Mouse (Mus musculus) heart, postnatal 4 days (tissue): ENCODE measurements around the gene Pcsk6. TPM values are rescaled to one million over a fixed set of nuclear protein-coding genes. Genes with fewer than 3 reads are reported as not detected.
"Not testable (repeated sequence)": the region's sequence is repeated elsewhere in the genome, so short reads cannot be mapped to it uniquely, and the experiment has no call there.

Experiments used
- DNase-seq: peaks from one replicate; pipeline ENCODE4 v3.0.0; 2021
- total RNA-seq, 2 experiments: library from RNA; stranded (reverse); gene quantifications; 2 replicates each; pipeline ENCODE4 v1.2.3; 2021

Gene Pcsk6
- total RNA-seq, 2 experiments from 2014 or later = 32.7 to 39.8 TPM

DNA sequence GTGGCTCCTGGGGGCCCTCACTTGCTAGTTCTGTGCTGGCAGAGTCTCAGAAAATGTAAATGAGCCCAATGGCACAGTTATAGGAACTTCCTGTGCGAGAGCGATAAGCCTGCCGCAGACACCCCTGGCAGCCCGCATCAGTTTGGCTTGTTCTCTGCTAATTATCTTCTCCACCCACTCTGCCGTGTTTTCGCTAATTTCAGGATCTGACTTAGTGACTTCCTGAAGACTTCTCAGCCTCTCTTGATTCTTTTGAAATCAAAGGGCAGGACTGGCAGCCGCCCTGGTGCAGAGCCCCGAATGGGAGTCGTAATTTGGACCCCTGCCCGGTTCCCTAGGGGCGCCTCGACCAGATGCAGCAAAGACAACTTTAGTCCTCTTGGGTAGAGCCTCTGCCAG is 19.8 kb downstream of the Pcsk6 start:
- DNase-seq = peak; percentile 57

DNA sequence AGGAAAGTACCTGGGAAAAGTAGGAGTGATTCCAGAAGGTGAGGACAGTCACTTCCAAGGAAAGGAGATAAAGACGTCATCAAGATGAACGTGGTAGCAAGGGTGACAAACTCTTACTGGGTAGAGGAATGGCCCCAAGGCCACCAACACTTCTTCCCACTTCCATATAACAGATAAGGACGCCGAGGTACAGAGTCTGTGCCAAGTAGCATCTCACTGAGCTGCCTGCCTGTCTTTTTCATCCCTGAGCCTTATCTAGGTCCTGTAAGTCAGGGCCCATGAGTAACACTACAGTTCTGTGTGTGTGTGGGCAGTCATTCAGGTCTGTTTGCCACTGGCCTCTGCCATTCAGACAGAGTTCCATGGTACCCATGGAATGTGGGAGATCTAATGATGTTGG is 23.4 kb downstream of the Pcsk6 start:
- DNase-seq = no peak

DNA sequence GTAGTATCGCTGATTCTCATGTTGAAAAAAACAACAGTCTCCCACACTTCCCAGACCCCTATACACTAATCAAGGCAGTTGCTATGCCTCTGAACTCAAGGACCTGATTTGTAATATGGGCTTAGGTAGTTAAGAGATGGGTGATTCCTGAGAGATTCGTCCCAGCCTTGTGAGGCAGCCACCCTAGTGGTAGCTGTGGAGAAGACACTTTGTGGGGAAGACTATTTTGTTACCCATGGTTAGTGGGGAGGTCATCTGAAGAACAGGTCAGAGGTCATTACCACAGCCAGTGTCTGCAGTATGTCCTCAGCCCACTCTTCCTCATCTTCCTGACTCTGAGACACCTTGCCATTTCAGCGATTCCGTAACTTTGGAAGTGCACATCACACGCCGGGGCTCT is 24.3 kb downstream of the Pcsk6 start:
- DNase-seq = no peak

DNA sequence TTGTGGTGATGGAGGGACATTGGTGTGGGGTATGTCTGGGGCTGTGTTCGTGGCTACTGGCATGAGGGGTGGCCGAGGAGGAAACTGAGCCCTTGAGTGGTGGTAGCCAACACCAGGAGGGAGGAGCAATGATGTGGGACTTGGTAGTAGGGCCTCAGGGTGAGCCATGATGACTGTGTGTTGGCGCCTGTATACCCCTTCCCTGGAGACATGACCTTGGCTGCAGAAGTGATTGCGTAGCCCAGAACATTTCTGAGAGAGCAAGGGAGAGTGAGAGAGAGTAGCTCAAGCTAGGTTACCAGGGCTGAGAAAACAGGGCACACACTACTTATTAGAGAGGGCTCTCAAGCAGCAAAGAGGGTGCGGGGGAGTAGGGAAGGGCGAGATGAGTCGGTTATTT is 30.3 kb downstream of the Pcsk6 start:
- no peak for DNase-seq

DNA sequence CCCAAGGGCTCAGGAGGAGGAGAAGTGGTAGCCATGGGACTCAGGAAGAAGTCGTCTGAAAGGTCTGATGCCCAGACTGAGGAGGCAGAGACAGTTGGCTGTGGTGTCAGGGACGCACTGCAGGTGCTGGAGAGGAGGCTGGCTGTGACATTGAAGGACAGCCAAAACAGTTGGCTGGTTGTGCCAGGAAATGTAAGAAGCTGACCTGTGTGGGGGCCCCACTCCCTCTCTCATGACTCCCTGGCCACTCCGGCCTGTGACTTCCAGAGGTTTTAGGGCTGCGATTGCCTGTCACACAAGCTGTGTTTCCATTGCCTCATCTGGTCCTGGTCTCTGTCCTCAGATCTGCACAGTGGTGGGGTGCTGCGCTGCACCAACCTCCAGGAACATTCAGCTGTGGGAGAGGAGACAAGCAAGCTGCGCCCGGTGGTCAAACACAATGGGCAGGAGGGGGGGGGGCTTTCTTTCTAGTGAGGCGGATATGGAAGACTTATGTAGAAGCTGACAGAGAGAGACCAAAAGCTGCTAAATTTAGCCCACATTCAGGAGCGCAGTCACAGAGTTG is 30.8 kb downstream of the Pcsk6 start:
- DNase-seq = no peak

DNA sequence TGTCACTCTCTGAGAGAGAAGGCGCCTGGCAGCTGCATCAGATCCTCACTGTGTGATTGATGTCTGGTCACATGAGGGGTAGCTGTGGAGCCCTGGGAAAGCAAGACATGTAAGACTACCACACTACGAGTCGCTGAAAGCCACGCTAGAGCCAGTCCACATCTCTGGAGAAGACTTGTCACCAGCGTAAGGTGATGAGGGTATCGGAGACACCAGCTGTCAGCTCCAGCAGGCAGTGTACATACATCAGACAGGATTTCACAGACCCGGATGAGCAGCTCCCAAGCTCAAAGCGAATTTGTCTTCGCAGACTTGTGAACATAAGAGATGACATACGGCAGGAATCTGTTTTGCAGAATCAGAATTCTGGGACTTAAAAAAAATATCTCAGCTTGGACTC is 32.0 kb downstream of the Pcsk6 start:
- DNase-seq = no peak

DNA sequence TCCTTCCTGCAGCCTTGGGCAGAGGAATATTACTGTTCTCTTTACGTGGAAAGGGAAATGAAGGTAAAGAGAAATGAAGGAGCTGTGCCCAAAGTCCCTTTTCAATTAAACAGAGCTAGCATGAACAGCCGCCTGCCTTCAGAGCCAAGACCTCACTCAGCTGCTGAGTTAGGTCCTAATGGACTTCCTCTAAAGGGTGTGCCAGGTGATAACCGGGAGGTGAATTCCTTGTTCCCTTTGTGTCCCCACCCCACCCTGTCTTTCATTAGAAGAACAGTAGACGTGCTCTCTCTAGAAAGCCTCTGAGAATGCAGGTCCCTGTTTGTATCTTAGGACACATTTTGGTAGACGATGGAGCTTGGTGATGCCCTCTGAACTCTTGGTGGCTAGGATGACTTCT is 33.7 kb downstream of the Pcsk6 start:
- DNase-seq = no peak

DNA sequence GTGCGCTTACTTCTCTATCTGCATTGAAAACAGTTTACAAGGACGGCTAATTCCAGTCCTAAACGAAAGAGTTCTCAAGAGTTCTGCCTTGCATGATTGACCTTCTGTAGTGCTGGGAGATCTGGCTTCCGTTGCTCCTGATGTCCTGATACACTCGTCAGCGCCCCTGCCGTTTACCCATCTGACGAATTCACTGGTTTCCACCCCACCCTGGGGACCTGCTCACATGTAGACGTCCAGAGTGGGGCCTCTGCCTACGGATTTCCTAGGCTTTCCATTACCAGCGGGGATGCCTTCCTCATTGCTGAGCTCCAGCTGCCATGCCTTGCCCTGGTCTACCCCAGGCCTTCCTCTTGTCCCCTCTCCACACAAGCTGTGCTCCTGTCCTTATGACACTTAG is 39.7 kb downstream of the Pcsk6 start:
- no peak for DNase-seq

DNA sequence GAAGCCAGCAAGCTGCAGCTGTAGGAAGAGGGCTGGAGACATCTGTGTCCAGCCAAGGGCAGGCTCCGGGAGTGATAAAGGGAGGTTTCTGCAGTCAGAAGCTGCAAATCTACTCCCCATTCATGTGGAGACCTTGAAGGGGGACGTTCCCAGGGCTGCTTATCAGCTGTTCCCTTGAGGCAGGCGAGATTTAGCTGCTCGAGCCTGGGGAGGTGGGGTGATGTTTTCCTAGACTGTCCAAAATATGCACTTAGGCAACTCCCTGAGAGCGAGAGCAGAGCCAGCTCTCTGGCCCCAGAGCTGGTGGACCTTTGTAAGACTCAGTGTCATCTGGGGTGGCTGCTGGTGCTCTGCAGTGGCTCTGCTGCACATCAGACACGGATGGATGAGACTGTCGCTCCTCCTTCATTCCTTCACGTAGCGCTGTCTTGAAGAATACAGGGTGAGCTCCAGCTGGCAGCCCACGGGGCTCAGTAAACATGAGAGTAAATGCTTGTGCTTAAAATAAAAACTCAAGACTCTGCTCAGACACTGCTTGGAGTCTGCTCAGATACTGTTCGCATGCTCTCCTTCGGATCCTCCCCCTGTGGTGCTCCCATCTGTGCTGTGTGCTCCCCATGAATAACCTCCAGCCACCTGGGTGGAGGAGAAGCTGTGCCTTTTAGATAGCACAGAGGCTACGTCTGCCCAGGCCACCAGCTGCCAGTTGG is 41.1 kb downstream of the Pcsk6 start:
- DNase-seq = peak; percentile 73

DNA sequence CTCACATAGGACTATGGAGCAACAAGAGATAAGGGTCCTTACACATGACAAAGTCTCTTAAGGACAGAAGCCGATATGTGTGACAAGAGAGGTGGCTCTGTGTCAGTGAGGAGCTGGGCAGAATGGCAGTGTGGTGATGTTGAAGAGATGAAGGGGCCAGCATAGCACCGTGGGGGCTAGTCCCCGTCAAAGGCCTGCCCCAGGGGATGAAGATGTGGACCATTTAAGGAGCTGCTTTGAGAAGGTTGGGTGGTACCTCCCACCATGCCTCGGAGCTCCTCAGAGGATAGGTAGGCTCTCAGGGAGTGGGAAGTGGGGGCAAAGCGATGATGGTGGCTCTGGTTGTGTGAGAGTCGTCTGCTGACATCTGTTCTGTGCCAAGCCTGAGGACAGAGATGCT is 41.9 kb downstream of the Pcsk6 start:
- no peak for DNase-seq

DNA sequence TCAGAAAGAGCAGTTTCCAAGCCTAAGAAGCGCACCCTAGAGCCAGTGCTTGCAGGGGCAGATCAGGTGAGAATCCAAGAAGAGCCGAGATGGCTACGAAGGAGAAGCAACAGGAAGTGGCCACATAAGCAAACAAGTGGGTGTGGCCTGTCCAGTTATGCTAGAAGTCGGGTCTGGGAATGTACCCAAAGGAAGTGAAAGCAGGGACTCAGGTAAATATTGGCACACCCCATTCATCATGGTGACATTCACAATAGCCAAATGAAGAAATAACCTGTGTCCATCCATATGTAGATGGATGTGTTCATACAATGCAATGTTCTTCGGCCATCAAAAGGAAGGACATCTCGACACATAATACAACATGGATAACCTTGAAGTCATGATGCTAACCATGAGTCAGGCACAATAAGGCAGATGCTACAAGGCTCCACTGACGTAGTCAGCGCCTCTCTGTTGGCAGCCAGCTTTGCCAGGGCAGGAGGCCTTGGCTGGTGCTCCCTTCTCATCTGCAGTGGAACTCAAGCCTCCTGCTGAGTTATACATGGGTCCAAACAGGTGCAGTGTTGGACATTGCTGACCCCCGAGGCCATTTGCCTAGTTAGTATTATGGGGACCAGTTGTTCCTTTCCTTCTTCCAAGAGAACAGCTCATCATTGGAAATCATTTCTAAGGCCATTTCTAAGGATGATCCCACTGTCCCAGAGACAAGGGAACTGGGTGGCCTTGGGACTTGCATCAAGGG is 45.2 kb downstream of the Pcsk6 start:
- no peak for DNase-seq

DNA sequence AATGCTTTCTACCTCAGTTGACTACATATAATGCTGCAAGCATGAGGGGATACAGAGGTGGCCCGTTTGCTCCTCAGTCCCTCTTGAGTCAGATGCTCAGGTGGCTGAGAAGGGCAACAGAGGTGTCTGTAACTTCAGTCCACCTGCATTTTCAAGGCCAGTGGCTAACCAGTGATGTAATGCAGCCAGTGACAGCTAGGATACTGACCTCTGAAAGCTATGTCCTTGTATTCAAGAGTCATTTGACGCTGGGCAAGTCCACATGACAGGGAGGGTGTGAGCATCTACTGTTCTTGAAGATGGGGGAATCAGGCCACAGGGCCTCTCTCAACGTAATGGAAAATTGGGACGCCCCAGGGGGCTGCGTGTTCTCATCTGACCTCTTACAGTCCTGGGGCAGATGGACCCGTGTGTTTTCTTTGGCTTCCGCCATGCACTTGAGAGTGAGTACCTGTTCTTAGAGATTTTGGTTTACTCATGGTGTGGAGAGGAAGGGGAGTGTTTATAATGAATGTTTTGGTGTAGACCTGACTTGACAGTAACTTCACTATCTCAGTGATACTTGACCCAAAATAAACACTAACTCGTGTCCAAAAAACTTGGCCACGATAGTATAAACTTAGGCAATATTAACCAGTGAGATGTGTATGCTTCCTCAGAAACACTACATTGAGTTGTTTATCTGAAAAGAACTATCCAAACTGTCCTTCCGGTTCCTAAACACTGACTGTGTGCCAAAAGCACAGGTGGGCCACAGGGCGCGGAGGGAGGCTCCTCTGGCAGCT is 48.0 kb downstream of the Pcsk6 start:
- DNase-seq = peak; percentile 23

DNA sequence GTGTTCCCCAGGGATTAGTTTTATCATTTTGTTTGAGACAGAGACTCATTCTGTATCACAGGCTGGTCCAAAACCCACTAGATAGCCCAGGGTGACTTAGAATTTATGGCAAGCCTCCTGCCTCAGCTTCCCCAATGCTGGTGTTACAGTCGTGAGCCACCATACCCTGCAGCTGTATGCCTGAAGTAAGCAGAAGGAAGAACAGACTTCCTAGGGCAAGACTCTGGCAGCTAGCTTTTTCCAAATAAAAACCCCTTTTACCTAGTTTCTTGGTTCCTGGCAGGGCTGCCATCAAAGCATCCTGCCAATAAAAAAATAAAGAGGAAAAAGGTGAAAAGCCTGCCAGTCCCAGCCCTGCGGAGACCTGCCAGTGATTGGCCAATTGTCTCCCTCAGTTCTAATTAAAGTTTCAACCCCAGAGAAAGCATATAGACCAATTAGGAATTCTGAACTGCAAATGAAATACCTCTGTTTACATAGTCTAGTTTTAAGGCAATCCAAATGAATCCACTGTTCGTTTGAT is 51.6 kb downstream of the Pcsk6 start:
- DNase-seq = no peak

DNA sequence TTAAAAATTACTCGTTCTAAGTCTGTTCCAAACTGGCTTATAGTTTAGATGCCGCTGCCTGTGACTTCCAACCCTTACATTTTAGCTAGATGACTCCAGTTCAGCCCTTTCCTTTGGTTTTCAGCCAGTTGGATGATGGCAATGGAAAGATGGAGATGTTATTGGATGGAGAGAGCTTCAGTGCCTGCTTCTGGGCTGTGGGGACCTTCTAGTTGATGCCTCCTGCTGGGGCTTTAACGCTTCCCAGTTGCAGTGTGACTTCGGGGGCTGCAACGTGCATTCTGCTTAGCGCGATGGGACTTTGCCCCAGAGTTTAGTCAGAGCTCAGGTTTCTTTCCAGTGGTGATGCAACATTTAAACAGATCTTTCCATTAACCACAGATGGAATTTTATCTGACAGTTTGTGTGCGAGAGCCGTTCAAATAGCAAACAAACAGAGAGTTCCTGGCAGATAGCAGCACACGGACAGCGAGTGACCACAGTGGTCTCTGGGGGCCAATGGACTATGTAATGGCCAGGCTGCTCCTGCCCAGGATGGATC is 53.3 kb downstream of the Pcsk6 start:
- DNase-seq = peak; percentile 43

DNA sequence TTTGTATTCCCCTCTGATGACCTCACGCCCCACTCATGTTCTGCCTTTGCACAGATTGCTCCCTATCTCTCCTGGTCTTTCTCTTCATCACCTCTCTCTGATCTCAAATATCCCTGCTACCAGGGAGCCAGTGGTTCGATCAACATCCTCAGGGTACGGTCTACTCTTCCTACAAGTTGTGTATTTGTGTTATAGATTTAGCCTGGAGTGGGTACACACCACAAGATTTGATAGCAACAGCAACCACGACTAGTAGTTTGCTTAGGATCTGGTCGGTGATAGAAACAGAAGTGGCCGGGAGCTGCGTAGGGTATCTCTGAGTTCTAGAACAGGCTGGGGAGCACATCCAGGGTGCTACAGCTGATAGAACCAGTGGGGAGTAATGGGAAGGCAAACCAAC is 54.3 kb downstream of the Pcsk6 start:
- no peak for DNase-seq

DNA sequence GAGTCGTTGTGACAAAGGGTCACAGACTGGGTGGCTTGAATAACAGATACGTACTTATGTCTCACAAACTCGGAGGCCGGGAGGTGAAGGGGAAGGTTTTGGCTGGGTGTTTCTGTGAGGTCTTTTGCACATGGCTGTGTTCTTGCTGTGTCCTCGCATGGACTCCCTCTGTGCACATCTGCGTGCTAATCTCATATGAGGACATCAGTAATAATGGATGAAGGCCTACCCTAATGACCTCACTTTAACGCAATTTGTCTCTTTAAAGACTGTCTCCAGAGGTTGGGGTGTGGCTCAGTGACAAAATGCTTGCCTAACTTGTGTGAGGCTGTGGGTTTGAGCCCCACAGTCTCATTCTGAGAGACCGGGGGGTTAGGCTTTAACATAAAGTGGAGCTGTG is 55.0 kb downstream of the Pcsk6 start:
- no peak for DNase-seq

DNA sequence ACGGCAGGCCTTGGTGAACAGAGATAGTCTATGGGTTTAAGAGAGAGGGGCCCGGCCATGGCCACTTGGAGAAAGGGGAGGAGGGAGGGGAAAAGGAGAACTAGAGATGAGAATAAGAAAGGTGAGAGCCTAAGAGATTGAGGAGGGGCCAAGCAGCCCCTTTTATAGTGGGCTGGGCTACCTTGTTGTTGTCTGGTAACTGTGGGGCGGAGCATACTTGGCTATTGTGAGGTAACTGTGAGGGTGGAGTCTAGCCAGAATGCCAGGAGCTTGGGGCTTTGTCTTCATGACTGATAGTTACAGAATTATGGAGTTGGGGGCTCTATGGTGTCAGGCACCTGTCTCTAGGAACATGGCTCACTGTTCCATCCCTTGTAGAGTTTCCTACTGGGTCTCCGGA is 56.9 kb downstream of the Pcsk6 start:
- DNase-seq = no peak

DNA sequence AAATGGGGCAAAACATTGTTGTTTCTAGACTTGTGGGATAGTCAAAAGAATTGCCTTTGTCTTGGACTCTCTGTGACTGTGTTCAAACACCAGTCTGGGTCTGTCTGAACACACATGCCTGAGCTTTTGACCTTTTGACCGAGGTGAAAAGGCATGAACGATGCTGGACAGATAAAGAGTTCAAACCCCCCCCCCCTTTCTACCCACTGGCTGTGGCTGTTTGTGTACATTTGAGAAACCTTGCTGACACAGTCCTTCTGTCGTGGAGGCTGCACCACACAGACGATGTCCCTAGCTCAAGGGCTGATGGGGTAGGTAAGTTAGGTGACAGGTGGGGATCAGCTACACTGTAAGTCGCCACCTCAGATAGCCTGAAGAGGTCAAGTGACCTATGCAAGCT is 67.9 kb downstream of the Pcsk6 start:
- DNase-seq = no peak

DNA sequence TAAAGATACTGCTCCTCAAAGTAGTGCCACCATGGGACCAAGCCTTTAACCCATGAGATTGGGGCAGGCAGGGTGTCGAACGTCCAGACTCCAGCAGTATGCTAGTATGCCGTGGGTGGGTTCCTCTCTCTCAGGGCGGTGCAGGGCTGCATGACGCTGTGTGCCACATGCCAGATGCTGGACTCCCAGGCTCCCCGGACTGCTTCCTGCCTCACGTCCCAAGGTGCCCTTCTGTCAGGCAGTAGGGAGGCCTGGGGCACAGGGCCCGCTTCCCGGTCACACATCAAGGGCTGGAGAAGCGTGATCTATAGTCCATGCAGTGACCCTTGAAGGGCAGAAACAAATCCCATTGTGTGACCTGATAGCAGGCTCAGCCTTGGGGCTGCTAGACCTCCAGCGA is 68.9 kb downstream of the Pcsk6 start:
- DNase-seq = no peak

DNA sequence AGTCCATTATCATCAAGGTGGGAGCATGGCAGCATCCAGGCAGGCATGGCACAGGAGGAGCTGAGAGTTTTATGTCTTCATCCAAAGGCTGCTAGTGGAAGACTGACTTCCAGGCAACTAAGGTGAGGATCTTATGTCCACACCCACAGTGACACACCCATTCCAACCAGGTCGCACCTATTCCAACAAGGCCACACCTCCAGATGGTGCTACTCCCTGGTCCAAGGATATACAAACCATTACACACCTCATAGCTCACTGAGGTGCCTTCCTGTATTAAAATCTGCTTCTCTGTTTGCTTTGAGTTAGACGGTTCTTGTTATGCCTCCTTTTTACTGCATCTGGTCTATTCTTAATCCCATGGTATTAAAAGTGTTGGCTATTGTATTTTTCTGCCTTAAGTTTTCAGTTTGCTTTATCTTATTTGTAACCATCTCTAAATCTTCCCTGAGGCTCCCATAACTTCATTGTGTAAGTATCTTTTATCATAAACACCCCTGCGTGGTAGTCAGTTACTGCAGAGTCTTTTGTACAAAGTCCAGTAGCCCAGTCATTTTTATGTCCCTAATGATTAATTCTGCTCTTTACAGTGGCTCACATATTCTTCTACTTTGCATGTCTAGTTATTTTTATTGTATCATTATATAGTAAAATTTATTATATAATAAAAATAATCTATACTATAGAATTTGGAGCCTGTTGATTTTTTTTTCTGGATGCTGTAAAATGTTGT is 72.9 kb downstream of the Pcsk6 start:
- DNase-seq = not testable (repeated sequence)

DNA sequence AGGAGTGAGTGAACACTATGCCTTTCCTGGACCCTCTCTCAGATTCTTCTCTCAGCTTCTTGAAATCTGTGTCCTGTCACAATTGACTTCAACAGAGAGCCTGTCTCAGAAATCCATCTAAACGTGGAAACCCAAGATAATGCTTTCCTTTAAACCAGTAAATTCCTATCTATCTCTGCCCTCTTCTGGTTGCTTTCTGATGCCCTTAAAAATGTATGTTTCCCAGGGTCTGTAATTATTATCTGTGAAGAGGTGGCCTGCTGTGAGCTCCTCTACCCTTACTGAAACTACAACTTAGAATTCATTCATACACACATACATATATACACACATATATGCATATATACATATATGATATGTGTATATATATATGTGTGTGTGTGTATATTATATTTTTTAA is 73.7 kb downstream of the Pcsk6 start:
- no peak for DNase-seq

DNA sequence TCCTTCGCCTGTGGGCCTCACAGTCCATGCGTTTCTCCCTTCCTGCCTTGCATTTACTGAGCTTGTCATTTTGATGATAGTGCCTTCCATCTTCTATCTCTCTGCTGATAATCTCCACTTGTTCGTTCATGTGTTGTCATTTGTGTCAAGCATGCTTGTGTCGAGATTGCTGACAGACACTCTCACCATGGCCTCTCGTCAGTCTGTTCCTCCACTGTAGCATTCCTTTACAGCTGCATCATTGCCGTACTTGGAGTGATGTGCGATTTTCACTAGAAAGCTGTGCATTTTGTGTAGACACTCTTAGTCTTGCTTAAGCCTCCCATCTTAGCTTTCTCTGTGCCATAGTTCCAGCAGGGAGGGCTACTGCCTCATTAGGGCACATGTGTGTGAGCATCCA is 79.5 kb downstream of the Pcsk6 start:
- no peak for DNase-seq
